Mouse (Mus musculus) heart, adult 2 months (tissue): Measurements from ENCODE around the gene Agmat.

ENCODE experiments used
- CTCF ChIP-seq: fragments of 200-600 bp; IDR thresholded peaks from 2 replicates; pipeline ENCODE4 v1.8.1; 2022; ENCODE audit warnings: antibody characterized with exemption, mild to moderate bottlenecking, moderate library complexity
- EP300 ChIP-seq: fragments of 200-500 bp; IDR thresholded peaks from 2 replicates; pipeline ENCODE4 v1.6.1; 2011; ENCODE audit warnings: low read depth, low read length, control low read depth; ENCODE audit not compliant: insufficient read depth

DNA sequence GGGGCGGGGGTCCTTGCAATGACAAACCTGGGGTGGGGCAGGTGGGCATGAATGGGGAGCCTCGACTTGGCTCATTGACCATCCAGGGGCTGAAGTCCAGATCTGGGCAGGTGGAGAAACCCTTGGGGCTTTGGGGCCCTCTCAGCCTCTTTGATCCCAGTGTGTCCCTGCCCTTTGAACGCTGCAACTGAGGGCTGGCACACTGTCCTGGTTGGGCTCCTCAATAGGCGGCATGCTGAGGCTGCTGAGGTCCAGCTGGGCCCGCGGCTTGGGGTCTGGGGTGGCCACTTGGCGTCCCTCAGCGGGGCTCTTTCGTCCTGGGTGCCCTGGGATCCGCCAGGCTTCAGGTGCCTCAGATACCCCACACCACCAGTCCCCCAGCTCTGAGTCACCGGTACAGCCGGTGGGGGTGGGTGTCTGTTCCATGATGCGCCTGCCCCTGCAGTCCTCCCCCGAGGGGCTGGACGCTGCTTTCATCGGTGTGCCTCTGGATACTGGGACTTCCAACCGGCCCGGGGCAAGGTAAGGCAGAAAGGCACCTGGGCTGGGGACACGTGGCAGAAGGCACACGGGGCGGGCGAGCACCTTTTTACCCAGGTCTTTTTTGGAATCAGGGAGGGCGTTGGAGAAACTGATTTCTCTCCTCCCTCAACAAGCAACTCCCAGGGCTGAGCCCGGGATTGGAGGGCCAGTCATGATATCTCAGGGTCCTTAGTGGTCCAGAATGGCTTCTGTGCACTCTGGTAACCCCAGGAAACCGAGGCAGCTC is at the start of gene Agmat:
- TF ChIP-seq EP300 (no peak), CTCF (no peak)
